ENCODE assay signal across 8 mouse cellular contexts in the genomic region with DNA sequence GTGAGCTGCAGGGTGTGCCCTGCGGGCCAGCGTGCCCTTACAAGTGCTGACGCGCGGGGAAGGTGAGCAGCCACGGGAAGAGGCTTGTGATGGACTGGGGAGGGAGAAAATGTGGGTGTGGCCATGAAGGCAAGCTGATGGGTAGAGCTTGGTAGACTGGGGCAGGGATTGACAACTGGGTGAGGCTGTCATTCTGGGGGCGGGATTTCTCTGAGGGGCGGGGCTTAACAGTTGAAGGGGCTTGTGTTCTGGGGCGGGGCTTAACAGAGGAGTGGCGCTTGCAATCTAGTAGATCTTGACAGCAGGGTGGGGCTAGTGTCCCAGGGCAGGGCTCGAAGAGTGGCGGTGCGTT. TPM values are rescaled to one million over a fixed set of nuclear protein-coding genes. Genes with fewer than 3 reads are reported as not detected.
A peak's percentile ranks its signal among the peaks of the same experiment; 100 is the strongest.
DNase-seq lines count a peak whose midpoint lies in the region; ATAC-seq and TF ChIP-seq lines count a peak whose summit lies in the region.

No protein-coding gene starts in this region.

- WGBS in kidney, adult 2 months = under 1% methylated on average over 13 of the region's 13 CpGs
- 2% methylated on average over 13 of the region's 13 CpGs for WGBS in forebrain, embryonic 10.5 days
- 0% methylated on average over 13 of the region's 13 CpGs for WGBS in limb, embryonic 13.5 days
- 2% methylated on average over 13 of the region's 13 CpGs for WGBS in midbrain, postnatal 0 days

- H3K4me3 ChIP-seq in kidney, adult 2 months (ENCODE audit: insufficient read depth, low read depth, low read length) = peak overlapping the region; percentile 61
- peak overlapping the region; percentile 55 for H3K4me3 ChIP-seq in forebrain, embryonic 10.5 days
- H3K4me3 ChIP-seq in limb, embryonic 13.5 days = peak overlapping the region; percentile 44
- peak overlapping the region; percentile 50 for H3K4me3 ChIP-seq in midbrain, postnatal 0 days (ENCODE audit: low read depth, low read length)

- H3K9ac ChIP-seq in limb, embryonic 13.5 days = no peak overlapping the region
- H3K9ac ChIP-seq in midbrain, postnatal 0 days (replicated peaks; ENCODE audit: low read length, poor library complexity, severe bottlenecking) = peak overlapping the region; percentile 45

- ATAC-seq in limb, embryonic 13.5 days (ENCODE audit: low FRiP score, low read depth) = peak; percentile 26; the same call in 1 of the 2 replicates
- peak; percentile 71 for ATAC-seq in midbrain, postnatal 0 days (ENCODE audit: low FRiP score)

- H3K9me3 ChIP-seq in forebrain, embryonic 10.5 days = no peaks in the 10 kb centered on the region
- no peaks in the 10 kb centered on the region for H3K9me3 ChIP-seq in limb, embryonic 13.5 days
- H3K9me3 ChIP-seq in midbrain, postnatal 0 days (ENCODE audit: low read length) = no peaks in the 10 kb centered on the region

- TF ChIP-seq POLR2A in kidney, adult 2 months (IDR thresholded peaks at IDR 0.05; ENCODE audit: low read depth, low read length) = no peak

- peak overlapping the region; percentile 52 for H3K27ac ChIP-seq in kidney, adult 2 months (ENCODE audit: insufficient read depth, low read depth, low read length)
- no peak overlapping the region for H3K27ac ChIP-seq in forebrain, embryonic 10.5 days
- no peak overlapping the region for H3K27ac ChIP-seq in limb, embryonic 13.5 days
- H3K27ac ChIP-seq in midbrain, postnatal 0 days (ENCODE audit: low read depth, low read length) = no peak overlapping the region

- no peaks in the 10 kb centered on the region for H3K27me3 ChIP-seq in kidney, adult 2 months (replicated peaks; ENCODE audit: control insufficient read depth, insufficient read depth, low read length)
- peaks cover 92% of the 10 kb centered on the region for H3K27me3 ChIP-seq in forebrain, embryonic 10.5 days (ENCODE audit: poor library complexity, severe bottlenecking)
- peaks cover 65% of the 10 kb centered on the region for H3K27me3 ChIP-seq in limb, embryonic 13.5 days
- H3K27me3 ChIP-seq in midbrain, postnatal 0 days (ENCODE audit: insufficient read depth, low read length) = peaks cover 12% of the 10 kb centered on the region; the same call in 1 of the 2 replicates

- DNase-seq in kidney, adult 2 months = no peak
- no peak for DNase-seq in kidney, postnatal 14 days
- peak; percentile 76 for DNase-seq in MEL-GATA-1-ER (ENCODE audit: extremely low read depth, low read depth)
- no peak for DNase-seq in forebrain, embryonic 10.5 days (ENCODE audit: extremely low spot score, low spot score)
- peak; percentile 67 for DNase-seq in midbrain, postnatal 0 days (ENCODE audit: low spot score)
- DNase-seq in ovary, postnatal 36 days (ENCODE audit: low spot score) = no peak
- DNase-seq in urinary bladder, adult 18-20 months (ENCODE audit: low spot score in 2 of 2) = no peak

- peak overlapping the region; percentile 77 for H3K4me2 ChIP-seq in limb, embryonic 13.5 days (replicated peaks)
- H3K4me2 ChIP-seq in midbrain, postnatal 0 days (ENCODE audit: low read depth, low read length, poor library complexity, severe bottlenecking) = peak overlapping the region; percentile 78

- H3K36me3 ChIP-seq in kidney, adult 2 months (ENCODE audit: control insufficient read depth, insufficient read depth, low read length) = no peaks in the 10 kb centered on the region
- no peaks in the 10 kb centered on the region for H3K36me3 ChIP-seq in forebrain, embryonic 10.5 days (replicated peaks)
- no peaks in the 10 kb centered on the region for H3K36me3 ChIP-seq in limb, embryonic 13.5 days
- no peaks in the 10 kb centered on the region for H3K36me3 ChIP-seq in midbrain, postnatal 0 days (ENCODE audit: insufficient read depth, low read length)

- 0 out of 2 replicates have a peak, but pooled peaks have one; percentile 3 for TF ChIP-seq CTCF in kidney, adult 2 months (conservative IDR thresholded peaks at IDR 0.05; ENCODE audit: insufficient read depth, insufficient read length, low read depth, low read length)
- no peak for TF ChIP-seq CTCF in midbrain, postnatal 0 days (IDR thresholded peaks at IDR 0.05)

- no peaks in the 10 kb centered on the region for H3K4me1 ChIP-seq in kidney, adult 2 months (ENCODE audit: control insufficient read depth, insufficient read depth, low read length)
- peaks cover 57% of the 10 kb centered on the region for H3K4me1 ChIP-seq in forebrain, embryonic 10.5 days
- H3K4me1 ChIP-seq in limb, embryonic 13.5 days = peaks cover 44% of the 10 kb centered on the region
- no peaks in the 10 kb centered on the region; the same call in 1 of the 2 replicates for H3K4me1 ChIP-seq in midbrain, postnatal 0 days (ENCODE audit: insufficient read depth, low read length)

RNA-seq across cellular contexts. Expression of gene Fstl3, which starts 3.6 kb away (rescaled TPM):
- 17.0 and 24.1 TPM in 2 replicates for polyA plus RNA-seq in kidney, adult 2 months (2012; rRNA removed)
- 1.1 and 1.5 TPM in 2 replicates for polyA plus RNA-seq in forebrain, embryonic 10.5 days (2016; fragmentation: Nextera tagmentation; extraction: Ambion mirVana)
- polyA plus RNA-seq in limb, embryonic 13.5 days (2015; fragmentation: Nextera tagmentation; extraction: Ambion mirVana) = 7.0 and 7.8 TPM in 2 replicates
- total RNA-seq in midbrain, postnatal 0 days (2014; rRNA removed) = 3.3 and 3.4 TPM in 2 replicates
- 3.0 and 3.9 TPM in 2 replicates for polyA plus RNA-seq in midbrain, postnatal 0 days (2015; fragmentation: Nextera tagmentation; extraction: Ambion mirVana)

RNA-seq across cellular contexts. Expression of gene Prss57, which starts 10.1 kb away (rescaled TPM):
- polyA plus RNA-seq in kidney, adult 2 months (2012; rRNA removed) = 0.03 and 0.08 TPM in 2 replicates
- polyA plus RNA-seq in forebrain, embryonic 10.5 days (2016; fragmentation: Nextera tagmentation; extraction: Ambion mirVana) = not detected in 2 replicates
- 0.11 TPM in 1 of 2 replicates, not detected in the other for polyA plus RNA-seq in limb, embryonic 13.5 days (2015; fragmentation: Nextera tagmentation; extraction: Ambion mirVana)
- 1.1 TPM in 1 of 2 replicates, not detected in the other for total RNA-seq in midbrain, postnatal 0 days (2014; rRNA removed)
- polyA plus RNA-seq in midbrain, postnatal 0 days (2015; fragmentation: Nextera tagmentation; extraction: Ambion mirVana) = 0.09 and 0.25 TPM in 2 replicates

RNA-seq across cellular contexts. Expression of gene Palm, which starts 12.7 kb away (rescaled TPM):
- polyA plus RNA-seq in kidney, adult 2 months (2012; rRNA removed) = 110 and 121 TPM in 2 replicates
- 114 and 119 TPM in 2 replicates for polyA plus RNA-seq in forebrain, embryonic 10.5 days (2016; fragmentation: Nextera tagmentation; extraction: Ambion mirVana)
- 101 TPM in 2 replicates for polyA plus RNA-seq in limb, embryonic 13.5 days (2015; fragmentation: Nextera tagmentation; extraction: Ambion mirVana)
- total RNA-seq in midbrain, postnatal 0 days (2014; rRNA removed) = 161 and 165 TPM in 2 replicates
- polyA plus RNA-seq in midbrain, postnatal 0 days (2015; fragmentation: Nextera tagmentation; extraction: Ambion mirVana) = 302 and 308 TPM in 2 replicates

RNA-seq across cellular contexts. Expression of gene Rnf126, which starts 13.9 kb away (rescaled TPM):
- polyA plus RNA-seq in kidney, adult 2 months (2012; rRNA removed) = 90.2 and 122 TPM in 2 replicates
- polyA plus RNA-seq in forebrain, embryonic 10.5 days (2016; fragmentation: Nextera tagmentation; extraction: Ambion mirVana) = 92.4 and 113 TPM in 2 replicates
- polyA plus RNA-seq in limb, embryonic 13.5 days (2015; fragmentation: Nextera tagmentation; extraction: Ambion mirVana) = 93.0 and 95.4 TPM in 2 replicates
- 79.6 and 107 TPM in 2 replicates for total RNA-seq in midbrain, postnatal 0 days (2014; rRNA removed)
- 121 and 134 TPM in 2 replicates for polyA plus RNA-seq in midbrain, postnatal 0 days (2015; fragmentation: Nextera tagmentation; extraction: Ambion mirVana)

RNA-seq across cellular contexts. Expression of gene Fgf22, which starts 25.8 kb away (rescaled TPM):
- not detected in 2 replicates for polyA plus RNA-seq in kidney, adult 2 months (2012; rRNA removed)
- 0.36 and 0.64 TPM in 2 replicates for polyA plus RNA-seq in forebrain, embryonic 10.5 days (2016; fragmentation: Nextera tagmentation; extraction: Ambion mirVana)
- 0.34 and 0.47 TPM in 2 replicates for polyA plus RNA-seq in limb, embryonic 13.5 days (2015; fragmentation: Nextera tagmentation; extraction: Ambion mirVana)
- 1.7 and 2.2 TPM in 2 replicates for total RNA-seq in midbrain, postnatal 0 days (2014; rRNA removed)
- polyA plus RNA-seq in midbrain, postnatal 0 days (2015; fragmentation: Nextera tagmentation; extraction: Ambion mirVana) = 3.1 and 4.0 TPM in 2 replicates

Comparison
In these comparisons a context has a peak if more than half of its experiments do, and no peak if none do; other contexts are left out.
1. DNase-seq: peak in MEL-GATA-1-ER (single experiment) and midbrain, postnatal 0 days (single experiment); none in kidney, adult 2 months (single experiment), kidney, postnatal 14 days (single experiment), forebrain, embryonic 10.5 days (single experiment), ovary, postnatal 36 days (single experiment) and urinary bladder, adult 18-20 months (0 of 2).
2. Peak in every context shown above with its lines, with median percentiles within 50 percentile points of each other: H3K4me3 ChIP-seq.